8 mouse cellular contexts compared by ENCODE assay signal in genomic region chr4:132842281-132842906, GRCm38 (mm10). TPM values are rescaled to one million over a fixed set of nuclear protein-coding genes. Genes with fewer than 3 reads are reported as not detected.
DNase-seq lines count a peak whose midpoint lies in the region; ATAC-seq lines count a peak whose summit lies in the region.

No protein-coding gene starts in this region.

- H3K9me3 ChIP-seq in embryonic facial prominence, embryonic 10.5 days: no peaks in the 10 kb centered on the region
- no peaks in the 10 kb centered on the region for H3K9me3 ChIP-seq in heart, embryonic 15.5 days (replicated peaks)
- no peaks in the 10 kb centered on the region for H3K9me3 ChIP-seq in megakaryocyte, embryonic 14.5 days

- H3K36me3 ChIP-seq in embryonic facial prominence, embryonic 10.5 days (replicated peaks): peaks cover 38% of the 10 kb centered on the region
- H3K36me3 ChIP-seq in heart, embryonic 15.5 days: peaks cover 30% of the 10 kb centered on the region
- peaks cover 54% of the 10 kb centered on the region for H3K36me3 ChIP-seq in megakaryocyte, embryonic 14.5 days (replicated peaks; ENCODE audit: low read length)

- no peak for ATAC-seq in heart, embryonic 15.5 days (replicated peaks; ENCODE audit: insufficient number of reproducible peaks, insufficient read depth, low FRiP score, low read depth)

- peaks cover 19% of the 10 kb centered on the region for H3K4me1 ChIP-seq in embryonic facial prominence, embryonic 10.5 days
- H3K4me1 ChIP-seq in heart, embryonic 15.5 days (replicated peaks): peaks cover 8% of the 10 kb centered on the region
- peaks cover 36% of the 10 kb centered on the region for H3K4me1 ChIP-seq in megakaryocyte, embryonic 14.5 days

- peak overlapping the region; percentile 91 for H3K4me3 ChIP-seq in embryonic facial prominence, embryonic 10.5 days
- peak overlapping the region; percentile 81 for H3K4me3 ChIP-seq in heart, embryonic 15.5 days
- peak overlapping the region; percentile 96 for H3K4me3 ChIP-seq in megakaryocyte, embryonic 14.5 days (replicated peaks)

- peak overlapping the region; percentile 87 for H3K9ac ChIP-seq in heart, embryonic 15.5 days

- peak overlapping the region; percentile 85 for H3K4me2 ChIP-seq in heart, embryonic 15.5 days

- under 1% methylated on average over 30 of the region's 30 CpGs for WGBS in embryonic facial prominence, embryonic 10.5 days
- under 1% methylated on average over 30 of the region's 30 CpGs for WGBS in heart, embryonic 15.5 days

- peak overlapping the region; percentile 93 for H3K27ac ChIP-seq in embryonic facial prominence, embryonic 10.5 days (replicated peaks)
- peak overlapping the region; percentile 66 for H3K27ac ChIP-seq in heart, embryonic 15.5 days

- DNase-seq in adrenal gland, adult (ENCODE audit: inconsistent age in 2 of 2, low spot score in 1 of 2): peak; percentile 28 to 76
- no peak for DNase-seq in adrenal gland, adult 8-10 months
- peak; percentile 48 for DNase-seq in adrenal gland, adult 2 months
- DNase-seq in embryonic facial prominence, embryonic 10.5 days (ENCODE audit: low spot score): peak; percentile 54
- DNase-seq in layer of hippocampus, postnatal 10 days (ENCODE audit: low spot score in 2 of 2): peak; percentile 19 to 48
- DNase-seq in right cerebral cortex, postnatal 4 days: peak; percentile 17

- H3K27me3 ChIP-seq in embryonic facial prominence, embryonic 10.5 days (replicated peaks; ENCODE audit: low read depth, poor library complexity, severe bottlenecking): no peaks in the 10 kb centered on the region
- H3K27me3 ChIP-seq in heart, embryonic 15.5 days: no peaks in the 10 kb centered on the region
- no peaks in the 10 kb centered on the region for H3K27me3 ChIP-seq in megakaryocyte, embryonic 14.5 days (replicated peaks)

RNA-seq across cellular contexts. Expression of gene Ppp1r8, which starts 0.6 kb away (rescaled TPM):
- total RNA-seq in adrenal gland, adult 8-10 months (2022): 10 to 100 TPM; 41.0 to 49.9 (median 44.3) TPM
- total RNA-seq in adrenal gland, adult 2 months (2021): 10 to 100 TPM; 41.1 to 52.4 TPM
- 25.1 and 29.4 TPM in 2 replicates for polyA plus RNA-seq in adrenal gland, adult 2 months (2012; rRNA removed)
- polyA plus RNA-seq in embryonic facial prominence, embryonic 10.5 days (2016; fragmentation: Nextera tagmentation; extraction: Ambion mirVana): 80.3 and 81.8 TPM in 2 replicates
- polyA plus RNA-seq in heart, embryonic 15.5 days (2015; fragmentation: Nextera tagmentation; extraction: Ambion mirVana): 25.7 and 30.4 TPM in 2 replicates
- total RNA-seq in layer of hippocampus, postnatal 10 days (2021): 10 to 100 TPM; 42.8 to 50.4 TPM
- polyA plus RNA-seq in megakaryocyte, embryonic 14.5 days (2012; ENCODE audit: insufficient read depth, low replicate concordance): 8.9 and 32.6 TPM in 2 replicates

RNA-seq across cellular contexts. Expression of gene Stx12, which starts 41.9 kb away (rescaled TPM):
- total RNA-seq in adrenal gland, adult 8-10 months (2022): 10 to 100 TPM; 57.9 to 65.2 (median 60.1) TPM
- total RNA-seq in adrenal gland, adult 2 months (2021): 10 to 100 TPM; 52.7 to 58.0 TPM
- polyA plus RNA-seq in adrenal gland, adult 2 months (2012; rRNA removed): 14.6 and 15.6 TPM in 2 replicates
- 53.5 and 58.7 TPM in 2 replicates for polyA plus RNA-seq in embryonic facial prominence, embryonic 10.5 days (2016; fragmentation: Nextera tagmentation; extraction: Ambion mirVana)
- polyA plus RNA-seq in heart, embryonic 15.5 days (2015; fragmentation: Nextera tagmentation; extraction: Ambion mirVana): 51.9 and 52.0 TPM in 2 replicates
- total RNA-seq in layer of hippocampus, postnatal 10 days (2021): 100 to 1,000 TPM; 113 to 115 TPM
- polyA plus RNA-seq in megakaryocyte, embryonic 14.5 days (2012; ENCODE audit: insufficient read depth, low replicate concordance): 4.9 and 5.3 TPM in 2 replicates

RNA-seq across cellular contexts. Expression of gene Themis2, which starts 46.2 kb away (rescaled TPM):
- total RNA-seq in adrenal gland, adult 8-10 months (2022): 1 to 10 TPM; 2.1 to 5.9 (median 3.2) TPM
- total RNA-seq in adrenal gland, adult 2 months (2021): 1 to 10 TPM; 1.6 to 3.0 TPM
- polyA plus RNA-seq in adrenal gland, adult 2 months (2012; rRNA removed): 4.2 and 4.3 TPM in 2 replicates
- 0.69 and 0.80 TPM in 2 replicates for polyA plus RNA-seq in embryonic facial prominence, embryonic 10.5 days (2016; fragmentation: Nextera tagmentation; extraction: Ambion mirVana)
- 0.94 and 1.9 TPM in 2 replicates for polyA plus RNA-seq in heart, embryonic 15.5 days (2015; fragmentation: Nextera tagmentation; extraction: Ambion mirVana)
- total RNA-seq in layer of hippocampus, postnatal 10 days (2021): under 1 TPM; 0.71 to 0.87 TPM
- 0.53 and 20.4 TPM in 2 replicates for polyA plus RNA-seq in megakaryocyte, embryonic 14.5 days (2012; ENCODE audit: insufficient read depth, low replicate concordance)
